Mouse (Mus musculus): ENCODE results near the gene Cd300ld2. TPM values are rescaled to one million over a fixed set of nuclear protein-coding genes. Genes with fewer than 3 reads are reported as not detected.

The Cd300ld2 gene
- polyA plus RNA-seq (2015; fragmentation: Nextera tagmentation; extraction: Ambion mirVana): not detected in 2 replicates

GRCm38 (mm10) chr11:115016093-115016492 is at the start of gene Cd300ld2:
Gene Cd300ld2 (minus strand): TSS chr11:115016193.

DNA sequence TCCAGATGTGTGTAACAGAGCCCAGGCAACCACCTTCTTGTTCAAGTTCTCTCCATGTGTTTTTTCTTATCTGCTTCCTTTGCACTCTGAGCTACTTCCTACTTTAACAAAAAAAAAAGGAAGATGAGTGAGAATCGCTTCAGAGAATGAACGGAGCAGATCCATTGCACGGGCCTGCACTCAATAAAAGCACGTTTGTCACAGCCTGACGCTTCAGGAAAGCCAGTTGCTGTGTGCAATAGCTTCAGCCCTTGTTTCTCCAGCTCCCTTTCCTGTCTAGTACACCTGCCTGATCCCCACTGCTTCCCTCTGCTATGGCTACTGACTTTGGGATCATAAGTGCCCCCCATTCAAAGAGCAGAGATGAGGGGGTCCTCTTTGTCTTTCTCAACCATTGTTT is 46.1 kb upstream of the Cd300ld2 start, which contains the start of gene Cd300e:
Gene Cd300e (minus strand): TSS at position 101 of the 400 bp plus-strand sequence.

DNA sequence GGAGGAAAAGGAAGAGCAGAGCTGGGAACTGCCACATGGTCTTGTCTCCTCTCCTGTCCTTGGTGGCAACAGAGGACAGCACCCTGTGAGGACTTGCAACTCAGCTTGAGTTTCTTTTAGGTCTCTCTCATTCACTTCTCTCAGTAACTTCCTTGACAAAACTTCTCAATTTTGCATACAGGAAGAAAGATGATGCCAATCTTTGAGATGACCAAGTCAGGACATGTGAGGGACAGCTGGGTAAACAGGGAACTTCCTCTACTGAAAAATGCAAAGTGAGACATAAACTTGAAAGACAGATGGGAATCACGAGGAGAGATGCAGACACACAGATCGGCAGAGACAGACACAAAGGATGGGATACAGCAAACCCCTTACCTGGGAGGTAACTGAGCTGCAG is 32.3 kb upstream of the Cd300ld2 start, which contains the start of gene Cd300ld3:
Gene Cd300ld3 (minus strand): TSS at position 151 of the 400 bp plus-strand sequence.

GRCm38 (mm10) chr11:115037669-115038068 is 21.7 kb upstream of the Cd300ld2 start, which contains the start of gene Cd300ld5:
Gene Cd300ld5 (minus strand): TSS chr11:115037769.

GRCm38 (mm10) chr11:115026912-115027311 is 10.9 kb upstream of the Cd300ld2 start, which contains the start of gene Cd300ld4:
Gene Cd300ld4 (minus strand): TSS chr11:115027012.

DNA sequence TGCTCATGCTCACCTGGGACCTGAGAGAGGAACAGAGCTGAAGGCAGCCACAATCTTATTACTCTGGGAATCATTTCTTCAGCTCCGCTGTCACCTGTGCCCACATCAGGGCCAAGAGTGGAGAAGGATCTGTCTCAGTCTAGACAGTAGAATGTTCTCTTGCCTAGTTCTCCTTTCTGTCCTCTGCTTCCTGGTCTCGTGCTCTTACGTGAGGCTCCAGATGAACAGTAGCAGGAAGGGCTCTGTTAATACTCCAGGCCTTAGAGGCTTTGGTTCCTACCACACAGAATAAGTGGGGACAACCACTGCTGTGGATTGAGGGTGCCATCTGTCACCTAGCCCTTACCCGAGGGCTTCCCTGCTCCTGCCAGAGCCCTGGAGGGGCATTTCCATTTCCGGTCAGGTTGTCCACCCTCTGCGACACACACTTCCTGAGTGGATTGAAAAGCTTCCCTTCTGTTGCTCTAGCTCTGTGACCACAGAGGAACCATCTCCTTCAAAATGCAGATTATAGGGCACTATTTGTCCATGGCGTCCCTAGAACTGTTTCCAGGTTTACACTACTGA is 14.4 kb downstream of the Cd300ld2 start, which contains the start of gene Cd300c2:
Gene Cd300c2 (minus strand): TSS at position 407 of the 567 bp plus-strand sequence.

DNA sequence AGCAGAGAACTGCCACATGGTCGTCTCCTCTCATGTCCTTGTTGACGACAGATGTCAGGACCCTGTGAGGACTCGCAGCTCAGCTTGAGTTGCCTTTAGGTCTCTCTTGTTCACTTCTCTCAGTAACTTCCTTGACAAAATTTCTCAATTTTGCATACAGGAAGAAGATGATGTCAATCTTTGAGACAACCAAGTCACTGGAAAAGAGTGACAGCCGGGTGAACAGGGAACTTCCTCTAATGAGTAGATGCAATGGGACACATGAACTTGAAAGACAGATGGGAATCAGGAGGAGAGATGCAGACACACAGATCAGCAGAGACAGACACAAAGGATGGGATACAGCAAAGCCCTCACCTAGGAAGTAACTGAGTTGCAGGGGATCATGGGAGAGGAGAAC is 26.2 kb downstream of the Cd300ld2 start, which contains the start of gene Cd300ld:
Gene Cd300ld (minus strand): TSS at position 130 of the 400 bp plus-strand sequence.

DNA sequence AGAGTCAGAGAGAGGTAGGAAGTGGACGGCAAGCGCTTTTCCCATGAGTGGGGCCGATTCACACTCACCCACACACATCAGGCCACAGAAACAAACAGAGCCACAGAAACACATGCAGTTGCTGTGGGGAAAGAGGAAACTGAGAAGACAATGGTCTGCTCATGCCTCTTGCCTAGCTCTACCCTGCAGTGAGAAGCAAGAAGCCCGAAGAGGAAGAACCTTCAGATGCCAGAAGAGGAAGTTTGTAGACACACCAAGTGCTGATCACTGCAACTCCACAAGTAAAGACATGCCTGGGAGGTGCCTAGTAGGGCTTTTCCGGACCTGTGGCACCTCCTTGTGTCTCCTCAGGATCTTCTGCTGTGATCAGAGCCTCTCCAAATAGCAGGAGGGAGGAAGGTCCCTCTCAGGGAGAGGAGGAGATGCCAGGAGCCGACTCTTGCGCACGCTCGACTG is 47.2 kb downstream of the Cd300ld2 start, which contains the start of gene Cd300c:
Gene Cd300c (minus strand): TSS at position 406 of the 456 bp plus-strand sequence.

Other genes with a start within 250 kb of the Cd300ld2 start
- gene Btbd17, start 220.2 kb downstream of the Cd300ld2 start, polyA plus RNA-seq (2015; fragmentation: Nextera tagmentation; extraction: Ambion mirVana): not detected in 2 replicates
- not detected in 2 replicates for gene Gpr142, start 217.3 kb downstream of the Cd300ld2 start, polyA plus RNA-seq (2015; fragmentation: Nextera tagmentation; extraction: Ambion mirVana)
- 4.9 and 5.6 TPM in 2 replicates for gene Gprc5c, start 165.0 kb downstream of the Cd300ld2 start, polyA plus RNA-seq (2015; fragmentation: Nextera tagmentation; extraction: Ambion mirVana)
- gene Cd300a, start 126.2 kb downstream of the Cd300ld2 start, polyA plus RNA-seq (2015; fragmentation: Nextera tagmentation; extraction: Ambion mirVana): 2.0 and 3.5 TPM in 2 replicates
- gene Cd300lb, start 81.8 kb downstream of the Cd300ld2 start, polyA plus RNA-seq (2015; fragmentation: Nextera tagmentation; extraction: Ambion mirVana): 1.3 and 4.5 TPM in 2 replicates
- gene Cd300c, start 47.0 kb downstream of the Cd300ld2 start, polyA plus RNA-seq (2015; fragmentation: Nextera tagmentation; extraction: Ambion mirVana): not detected in 2 replicates
- 1.1 and 3.8 TPM in 2 replicates for gene Cd300ld, start 26.3 kb downstream of the Cd300ld2 start, polyA plus RNA-seq (2015; fragmentation: Nextera tagmentation; extraction: Ambion mirVana)
- 2.9 and 8.2 TPM in 2 replicates for gene Cd300c2, start 14.3 kb downstream of the Cd300ld2 start, polyA plus RNA-seq (2015; fragmentation: Nextera tagmentation; extraction: Ambion mirVana)
- 0.16 TPM in 1 of 2 replicates, not detected in the other for gene Cd300ld4, start 10.8 kb upstream of the Cd300ld2 start, polyA plus RNA-seq (2015; fragmentation: Nextera tagmentation; extraction: Ambion mirVana)
- gene Cd300ld5, start 21.6 kb upstream of the Cd300ld2 start, polyA plus RNA-seq (2015; fragmentation: Nextera tagmentation; extraction: Ambion mirVana): 0.16 TPM in 1 of 2 replicates, not detected in the other
- not detected in 2 replicates for gene Cd300ld3, start 32.2 kb upstream of the Cd300ld2 start, polyA plus RNA-seq (2015; fragmentation: Nextera tagmentation; extraction: Ambion mirVana)
- not detected in 2 replicates for gene Cd300e, start 46.0 kb upstream of the Cd300ld2 start, polyA plus RNA-seq (2015; fragmentation: Nextera tagmentation; extraction: Ambion mirVana)
- gene Rab37, start 75.2 kb upstream of the Cd300ld2 start, polyA plus RNA-seq (2015; fragmentation: Nextera tagmentation; extraction: Ambion mirVana): 0.52 and 0.54 TPM in 2 replicates
- gene Cd300lf, start 117.8 kb upstream of the Cd300ld2 start, polyA plus RNA-seq (2015; fragmentation: Nextera tagmentation; extraction: Ambion mirVana): 1.1 and 9.2 TPM in 2 replicates
- 87.0 and 97.9 TPM in 2 replicates for gene Slc9a3r1, start 147.1 kb upstream of the Cd300ld2 start, polyA plus RNA-seq (2015; fragmentation: Nextera tagmentation; extraction: Ambion mirVana)
- gene Tmem104, start 171.3 kb upstream of the Cd300ld2 start, polyA plus RNA-seq (2015; fragmentation: Nextera tagmentation; extraction: Ambion mirVana): 9.5 and 12.8 TPM in 2 replicates
- gene Nat9, start 171.7 kb upstream of the Cd300ld2 start, polyA plus RNA-seq (2015; fragmentation: Nextera tagmentation; extraction: Ambion mirVana): 14.3 and 23.2 TPM in 2 replicates